Mouse (Mus musculus) heart, postnatal 0 days (tissue): Measurements from ENCODE around the gene Cog3. TPM values are rescaled to one million over a fixed set of nuclear protein-coding genes. Genes with fewer than 3 reads are reported as not detected.

Source experiments
- ATAC-seq: fragments of 200-750 bp; cut with Nextera tagmentation; 2 replicates; pipeline ENCODE4 v1.8.0; 2017; ENCODE audit warnings: low read depth, moderate number of reproducible peaks, moderate library complexity; ENCODE audit not compliant: insufficient read depth
- DNase-seq: peaks from one replicate; pipeline ENCODE4 v3.0.0-alpha.2; 2016; ENCODE audit warnings: low spot score
- H3K27ac ChIP-seq: fragments of 300-500 bp; sonication (generic); 2 replicates; pipeline ENCODE4 v1.5.1; 2014; ENCODE audit warnings: low read depth, mild to moderate bottlenecking
- H3K27me3 ChIP-seq: fragments of 300-500 bp; sonication (generic); 2 replicates; pipeline ENCODE4 v1.6.1; 2014; ENCODE audit warnings: low read length, mixed read lengths; ENCODE audit not compliant: control insufficient read depth, insufficient read depth
- H3K36me3 ChIP-seq: fragments of 300-500 bp; sonication (generic); replicated peaks from 2 replicates; pipeline ENCODE4 v1.6.1; 2014; ENCODE audit warnings: low read length, mixed read lengths; ENCODE audit not compliant: control insufficient read depth, insufficient read depth
- H3K4me1 ChIP-seq: fragments of 300-500 bp; sonication (generic); 2 replicates; pipeline ENCODE4 v1.6.1; 2014; ENCODE audit warnings: antibody characterized with exemption; ENCODE audit not compliant: control insufficient read depth, insufficient read depth
- H3K4me2 ChIP-seq: fragments of 300-500 bp; sonication (generic); 2 replicates; pipeline ENCODE4 v1.6.1; 2014; ENCODE audit warnings: low read depth, mild to moderate bottlenecking, low read length, moderate library complexity
- H3K4me3 ChIP-seq: fragments of 300-500 bp; sonication (generic); 2 replicates; pipeline ENCODE4 v1.5.1; 2014; ENCODE audit warnings: low read depth, low read length
- H3K9ac ChIP-seq: fragments of 300-500 bp; sonication (generic); replicated peaks from 2 replicates; pipeline ENCODE4 v1.6.1; 2014; ENCODE audit warnings: low read depth, low read length, mixed read lengths
- H3K9me3 ChIP-seq: fragments of 300-500 bp; sonication (generic); replicated peaks from 2 replicates; pipeline ENCODE4 v1.6.1; 2016; ENCODE audit warnings: low read length; ENCODE audit not compliant: control insufficient read depth
- CTCF ChIP-seq: IDR thresholded peaks from 2 replicates; pipeline ENCODE4 v1.5.1; 2016; ENCODE audit warnings: antibody characterized with exemption, control low read depth, low read depth
- EP300 ChIP-seq: IDR thresholded peaks from 2 replicates; pipeline ENCODE4 v1.6.1; 2016; ENCODE audit warnings: antibody characterized with exemption, low read depth
- WGBS: fragments of 180-500 bp; shearing (Covaris S2); extraction: QIAGEN DNeasy Blood & Tissue Kit; methylation state at CpG from one replicate; pipeline ENCODE4 v1.1.7; 2014; 5-methylcytosine and 5-hydroxymethylcytosine counted together
- polyA plus RNA-seq: library from polyadenylated mRNA; unstranded; fragments of >200 nt; fragmentation: Nextera tagmentation; extraction: Ambion mirVana; gene quantifications from 2 replicates; pipeline ENCODE4 v1.2.1, GENCODE M21; 2015
- total RNA-seq: library from RNA; depleted of rRNA; stranded (reverse); fragments of >200 nt; gene quantifications from 2 replicates; pipeline ENCODE4 v1.2.3, GENCODE M21; 2014; ENCODE audit warnings: low replicate concordance

The Cog3 gene
- total and polyA plus RNA-seq, 2 experiments from 2014 or later: 8.6 to 12.9 TPM

DNA sequence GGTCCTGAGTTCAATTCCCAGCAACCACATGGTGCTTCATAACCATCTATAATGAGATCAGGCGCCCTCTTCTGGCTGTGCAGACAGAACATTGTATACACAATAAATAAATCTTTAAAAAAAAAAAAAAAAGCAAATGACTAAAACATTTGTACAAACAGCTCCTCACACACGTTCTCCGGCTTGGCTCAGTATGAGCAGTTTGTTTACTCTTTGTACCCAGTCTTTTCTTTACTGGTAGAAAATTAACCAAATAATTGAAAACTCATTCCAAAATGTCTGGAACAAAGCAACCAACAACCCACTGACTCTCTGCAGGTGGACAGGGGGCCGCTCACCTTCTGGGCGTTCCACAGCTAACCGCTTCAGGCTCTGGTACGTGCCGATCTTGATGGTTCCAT is 16.8 kb upstream of the Cog3 start:
- Histone ChIP-seq H3K9me3 (no peaks in the 10 kb centered on the region), H3K36me3 (peaks cover 27% of the 10 kb centered on the region), H3K27me3 (no peaks in the 10 kb centered on the region), H3K4me3 (no peak overlapping the region), H3K27ac (no peak overlapping the region), H3K9ac (no peak overlapping the region), H3K4me2 (no peak overlapping the region), H3K4me1 (peaks cover 14% of the 10 kb centered on the region)
- TF ChIP-seq EP300 (no peak), CTCF (no peak)
- ATAC-seq (no peak), DNase-seq (no peak)
- 89% methylated on average over 8 of the region's 8 CpGs for WGBS

DNA sequence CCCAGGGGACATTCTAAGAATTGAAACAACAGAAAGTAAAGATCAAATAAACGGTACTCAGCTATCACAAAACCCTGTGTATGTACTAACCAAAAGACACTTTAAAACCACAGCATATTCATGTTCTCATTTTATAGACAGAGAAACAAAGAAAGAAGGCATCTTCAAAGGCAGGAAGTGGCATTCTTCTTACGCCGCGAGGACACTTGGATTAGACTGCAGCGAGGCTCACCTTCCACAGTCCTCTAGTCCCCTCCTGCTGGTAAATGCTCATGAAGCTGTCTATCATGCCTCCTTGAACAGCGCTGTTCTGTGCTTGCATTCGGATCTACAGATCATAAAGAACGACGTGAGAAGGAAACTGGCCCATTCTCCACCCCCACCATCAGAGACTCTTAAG is 15.0 kb upstream of the Cog3 start:
- no peak overlapping the region for H3K9ac ChIP-seq
- H3K4me2 ChIP-seq: no peak overlapping the region
- H3K27ac ChIP-seq: no peak overlapping the region
- peaks cover 14% of the 10 kb centered on the region for H3K4me1 ChIP-seq
- no peak for DNase-seq
- no peak for ATAC-seq
- H3K9me3 ChIP-seq: no peaks in the 10 kb centered on the region
- peaks cover 35% of the 10 kb centered on the region for H3K36me3 ChIP-seq
- H3K27me3 ChIP-seq: no peaks in the 10 kb centered on the region
- H3K4me3 ChIP-seq: no peak overlapping the region
- TF ChIP-seq EP300 (no peak), CTCF (no peak)
- 84% methylated on average over 9 of the region's 9 CpGs for WGBS

GRCm38 (mm10) chr14:75768275-75768608 is 13.9 kb upstream of the Cog3 start:
- Histone ChIP-seq H3K9me3 (no peaks in the 10 kb centered on the region), H3K27me3 (no peaks in the 10 kb centered on the region), H3K36me3 (peaks cover 45% of the 10 kb centered on the region), H3K4me2 (no peak overlapping the region), H3K9ac (no peak overlapping the region), H3K27ac (no peak overlapping the region), H3K4me3 (no peak overlapping the region), H3K4me1 (peaks cover 7% of the 10 kb centered on the region)
- TF ChIP-seq EP300: no peak
- TF ChIP-seq CTCF: no peak
- ATAC-seq (no peak), DNase-seq (no peak)
- WGBS: 11% methylated on average over 1 of the region's 1 CpGs

GRCm38 (mm10) chr14:75767492-75768274 is 13.4 kb upstream of the Cog3 start:
- H3K4me2 ChIP-seq: no peak overlapping the region
- peaks cover 5% of the 10 kb centered on the region for H3K4me1 ChIP-seq
- no peaks in the 10 kb centered on the region for H3K9me3 ChIP-seq
- 57% methylated on average over 17 of the region's 17 CpGs for WGBS
- H3K27ac ChIP-seq: no peak overlapping the region
- no peak overlapping the region for H3K9ac ChIP-seq
- H3K36me3 ChIP-seq: peaks cover 51% of the 10 kb centered on the region
- ATAC-seq (peak; percentile 78), DNase-seq (peak; percentile 65)
- no peak for TF ChIP-seq EP300
- TF ChIP-seq CTCF: peak; percentile 89
- no peak overlapping the region for H3K4me3 ChIP-seq
- H3K27me3 ChIP-seq: no peaks in the 10 kb centered on the region

DNA sequence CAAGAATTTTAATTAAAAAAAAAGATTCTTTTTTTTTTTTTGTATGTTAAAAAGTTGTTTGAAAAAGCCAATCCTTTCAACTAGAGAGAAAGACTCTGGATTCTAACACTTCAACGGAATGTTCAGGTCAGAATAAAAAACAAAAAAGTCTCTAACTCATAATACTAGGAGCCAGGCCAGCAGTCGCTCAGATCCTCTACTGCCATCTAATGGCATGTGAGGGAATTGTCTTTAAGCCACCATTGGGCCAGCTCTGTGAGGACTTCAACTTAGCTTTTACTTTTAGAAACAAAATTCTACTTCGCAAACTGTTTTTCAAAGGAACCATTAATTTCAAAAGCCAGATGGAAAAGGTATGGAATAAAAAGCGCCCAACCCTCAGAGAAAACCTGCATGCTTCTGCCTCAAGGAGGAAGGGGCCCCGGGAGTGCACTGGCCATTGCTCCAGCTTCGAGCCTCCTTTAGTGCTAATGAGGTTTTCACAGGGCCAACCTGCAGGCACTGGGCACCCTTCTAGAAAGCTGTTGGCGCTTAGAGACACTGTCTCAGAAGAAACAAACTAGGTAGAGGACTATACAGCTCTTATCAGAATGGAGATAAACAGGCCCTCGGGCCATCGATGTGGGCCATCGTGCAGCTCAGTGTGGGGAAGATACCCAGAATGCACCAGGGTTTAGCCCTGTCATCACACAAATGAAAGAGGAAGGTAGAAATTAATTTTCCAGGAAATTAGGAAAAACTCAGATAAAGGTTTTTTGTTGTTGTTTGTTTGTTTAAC is 6.9 kb upstream of the Cog3 start:
- Histone ChIP-seq H3K27me3 (no peaks in the 10 kb centered on the region), H3K27ac (no peak overlapping the region), H3K4me2 (no peak overlapping the region), H3K4me3 (no peak overlapping the region), H3K9ac (no peak overlapping the region), H3K9me3 (no peaks in the 10 kb centered on the region), H3K36me3 (peaks cover 34% of the 10 kb centered on the region), H3K4me1 (no peaks in the 10 kb centered on the region)
- TF ChIP-seq CTCF: peak; percentile 73
- no peak for TF ChIP-seq EP300
- WGBS: 49% methylated on average over 10 of the region's 10 CpGs
- ATAC-seq: peak; percentile 64; the same call in 1 of the 2 replicates
- peak; percentile 53 for DNase-seq

DNA sequence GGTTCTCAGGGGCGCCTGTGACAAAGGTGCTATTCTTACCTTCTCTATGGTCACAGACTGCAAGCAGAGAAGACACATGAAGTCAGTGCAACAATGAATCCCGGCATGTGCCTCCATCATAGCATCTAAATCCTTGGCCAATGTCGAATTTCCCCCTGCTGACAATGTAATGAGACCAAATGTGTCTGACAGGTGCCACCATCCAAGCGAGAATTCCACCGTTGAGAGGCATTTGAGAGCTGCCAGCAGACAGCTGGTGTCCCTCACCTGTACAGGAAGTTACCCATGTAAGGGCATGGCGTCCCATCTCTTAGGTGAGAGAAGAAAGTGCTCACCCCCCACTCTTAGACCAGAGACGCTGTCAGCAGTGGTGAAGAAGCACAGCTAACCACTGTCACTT is 4.1 kb upstream of the Cog3 start:
- H3K27ac ChIP-seq: no peak overlapping the region
- no peaks in the 10 kb centered on the region for H3K9me3 ChIP-seq
- no peaks in the 10 kb centered on the region for H3K4me1 ChIP-seq
- H3K4me2 ChIP-seq: no peak overlapping the region
- peaks cover 17% of the 10 kb centered on the region for H3K36me3 ChIP-seq
- ATAC-seq (no peak), DNase-seq (no peak)
- 76% methylated on average over 7 of the region's 7 CpGs for WGBS
- no peaks in the 10 kb centered on the region for H3K27me3 ChIP-seq
- TF ChIP-seq CTCF (no peak), EP300 (no peak)
- no peak overlapping the region for H3K9ac ChIP-seq
- H3K4me3 ChIP-seq: no peak overlapping the region
